Mouse (Mus musculus) C2C12 (cell line): Measurements from ENCODE around the gene A930004D18Rik. TPM values are rescaled to one million over a fixed set of nuclear protein-coding genes. Genes with fewer than 3 reads are reported as not detected.

Experiments used
- H3K27me3 ChIP-seq: one replicate; pipeline ENCODE4 v1.6.1; 2011; ENCODE audit not compliant: control insufficient read depth, insufficient read depth, insufficient read length
- H3K36me3 ChIP-seq: one replicate; pipeline ENCODE4 v1.6.1; 2011; ENCODE audit not compliant: control insufficient read depth, insufficient read depth
- H3K4me3 ChIP-seq: one replicate; pipeline ENCODE4 v1.5.1; 2011; ENCODE audit warnings: mild to moderate bottlenecking, control low read depth; ENCODE audit not compliant: poor library complexity, insufficient read depth, severe bottlenecking
- H3K79me2 ChIP-seq: one replicate; pipeline ENCODE4 v1.6.1; 2011; ENCODE audit not compliant: control insufficient read depth, insufficient read depth
- H3K79me3 ChIP-seq: one replicate; pipeline ENCODE4 v1.6.1; 2011; ENCODE audit warnings: low read depth, control low read depth
- H3ac ChIP-seq: one replicate; pipeline ENCODE3; 2011; ENCODE audit warnings: low read depth; ENCODE audit not compliant: control insufficient read depth, insufficient read length
- CEBPB ChIP-seq: IDR thresholded peaks from one replicate; pipeline ENCODE4 v1.6.1; 2011; ENCODE audit warnings: low read depth, mild to moderate bottlenecking, control low read depth, moderate library complexity
- CTCF ChIP-seq: IDR thresholded peaks from one replicate; pipeline ENCODE4 v1.5.1; 2011; ENCODE audit not compliant: control insufficient read depth, insufficient read depth, insufficient read length
- FOSL1 ChIP-seq: IDR thresholded peaks from one replicate; pipeline ENCODE4 v1.8.0; 2011; ENCODE audit warnings: mild to moderate bottlenecking, low read length; ENCODE audit not compliant: poor library complexity, insufficient read depth, severe bottlenecking
- MAX ChIP-seq: IDR thresholded peaks from one replicate; pipeline ENCODE4 v1.6.1; 2011; ENCODE audit warnings: mild to moderate bottlenecking, control low read depth
- MYOD1 ChIP-seq: IDR thresholded peaks from one replicate; pipeline ENCODE4 v1.6.1; 2011; ENCODE audit warnings: low read depth; ENCODE audit not compliant: control insufficient read depth, insufficient read length
- MYOG ChIP-seq: IDR thresholded peaks from one replicate; pipeline ENCODE4 v1.6.1; 2011; ENCODE audit not compliant: control insufficient read depth, insufficient read length; ENCODE audit errors: extremely low read depth
- USF1 ChIP-seq: IDR thresholded peaks from one replicate; pipeline ENCODE4 v1.6.1; 2011; ENCODE audit warnings: low read depth, mild to moderate bottlenecking, control low read depth, moderate library complexity
- polyA plus RNA-seq: library from polyadenylated mRNA; unstranded; fragments of >200 nt; fragmentation: generic; extraction: Trizol; gene quantifications from one replicate; pipeline ENCODE4 v1.2.1, GENCODE M21; 2012; ENCODE audit warnings: missing spikeins

Gene A930004D18Rik
- polyA plus RNA-seq, 1 experiment, result 3.9 TPM

DNA sequence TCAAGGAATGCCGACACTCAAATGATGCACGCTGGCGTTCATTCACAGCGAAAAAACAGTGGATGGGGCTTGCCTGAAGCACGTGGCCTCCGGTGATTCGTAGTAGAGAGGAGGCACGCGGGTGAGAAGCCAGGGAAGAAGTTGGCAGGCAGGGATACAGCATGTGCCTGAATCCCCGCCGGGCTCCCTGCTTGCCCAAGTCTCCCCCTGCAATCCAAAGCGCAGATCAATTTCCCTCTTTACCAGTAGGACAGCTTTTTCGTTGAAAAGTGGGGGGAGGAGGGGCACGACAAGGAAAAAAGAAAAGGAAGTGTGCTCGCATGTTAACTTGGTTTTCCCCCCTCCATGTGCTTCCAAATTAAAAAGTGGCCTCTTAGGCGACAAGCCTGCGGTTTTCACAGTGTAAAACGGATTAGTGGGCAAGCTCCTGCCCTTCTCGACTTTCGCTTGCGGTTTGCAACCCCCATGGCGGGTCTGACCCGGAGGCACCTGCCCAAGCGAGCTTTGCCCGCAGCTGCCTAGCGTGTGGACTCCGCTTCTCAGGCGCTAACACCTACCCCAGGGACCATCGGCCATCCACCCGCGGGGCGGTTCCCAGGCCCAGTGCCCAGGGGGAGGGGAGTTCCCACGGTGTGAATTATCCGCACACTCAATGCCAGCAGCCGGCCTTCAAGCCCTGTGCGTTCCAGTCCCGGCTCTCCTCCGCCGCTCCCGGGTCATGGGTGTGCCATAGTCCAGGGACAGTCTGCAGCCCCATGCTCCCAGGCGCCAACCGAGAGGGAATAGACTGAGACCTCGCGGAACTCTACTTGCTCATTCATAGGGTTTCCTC is 11.2 kb downstream of the A930004D18Rik start:
- TF ChIP-seq MAX (no peak), FOSL1 (no peak), CTCF (no peak), CEBPB (no peak), MYOD1 (peak; percentile 44)
- peaks cover 4% of the 10 kb centered on the region for H3K79me3 ChIP-seq
- H3K79me2 ChIP-seq, result peaks cover 7% of the 10 kb centered on the region
- H3K4me3 ChIP-seq, result no peak overlapping the region
- H3K27me3 ChIP-seq, result no peaks in the 10 kb centered on the region
- peaks cover 9% of the 10 kb centered on the region for H3K36me3 ChIP-seq
- H3ac ChIP-seq, result no peak overlapping the region

DNA sequence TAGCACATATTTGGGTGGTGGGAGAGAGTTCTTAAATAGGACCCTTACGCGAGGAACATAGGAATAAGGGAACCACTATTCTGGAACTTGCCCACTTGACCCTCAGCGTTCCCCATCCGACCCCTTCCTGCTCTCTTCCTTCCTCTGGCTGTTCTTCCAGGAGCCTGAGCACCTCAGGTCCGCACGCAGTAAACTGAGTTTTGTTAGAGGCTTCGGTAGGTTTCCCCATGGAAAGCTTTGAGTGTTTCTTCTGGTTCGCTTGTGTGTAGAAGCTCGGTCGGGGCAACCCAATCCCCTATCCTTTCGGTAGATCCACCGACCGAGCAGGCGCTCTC is 11.8 kb downstream of the A930004D18Rik start:
- no peak overlapping the region for H3K4me3 ChIP-seq
- no peak for TF ChIP-seq MYOG
- no peak for TF ChIP-seq MAX
- TF ChIP-seq USF1, result no peak
- no peak for TF ChIP-seq FOSL1
- no peak for TF ChIP-seq CTCF
- TF ChIP-seq MYOD1, result no peak
- no peak for TF ChIP-seq CEBPB

DNA sequence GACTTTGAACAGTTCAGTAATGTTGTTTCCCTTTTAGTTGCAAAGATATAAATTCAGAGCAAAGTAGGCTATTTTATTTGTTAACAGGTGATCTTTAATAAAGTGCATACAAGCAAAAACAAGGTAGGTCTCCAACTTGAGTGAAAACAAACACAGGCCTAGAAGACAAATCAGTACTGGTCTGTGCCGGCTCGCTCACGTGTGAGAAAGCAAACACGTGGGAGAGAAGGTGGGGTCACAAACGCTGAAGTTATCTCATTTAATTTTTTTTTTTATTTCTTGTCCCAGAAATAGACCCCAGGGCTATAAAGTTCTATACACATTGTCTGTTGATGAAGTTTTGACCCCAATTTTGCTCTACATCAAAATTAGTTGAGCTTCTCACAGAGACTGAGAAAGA is 12.4 kb downstream of the A930004D18Rik start:
- Histone ChIP-seq H3K27me3 (no peaks in the 10 kb centered on the region), H3K4me3 (no peak overlapping the region), H3K79me2 (peaks cover 7% of the 10 kb centered on the region), H3K36me3 (peaks cover 9% of the 10 kb centered on the region), H3ac (no peak overlapping the region), H3K79me3 (peaks cover 4% of the 10 kb centered on the region)
- TF ChIP-seq MAX (no peak), MYOG (no peak), CEBPB (no peak), MYOD1 (no peak), CTCF (no peak), FOSL1 (no peak)

More for the DNA sequence above, 11.8 kb downstream of the A930004D18Rik start:
- Histone ChIP-seq H3ac (no peak overlapping the region), H3K27me3 (no peaks in the 10 kb centered on the region), H3K79me2 (peaks cover 7% of the 10 kb centered on the region), H3K79me3 (peaks cover 4% of the 10 kb centered on the region), H3K36me3 (peaks cover 9% of the 10 kb centered on the region)

DNA sequence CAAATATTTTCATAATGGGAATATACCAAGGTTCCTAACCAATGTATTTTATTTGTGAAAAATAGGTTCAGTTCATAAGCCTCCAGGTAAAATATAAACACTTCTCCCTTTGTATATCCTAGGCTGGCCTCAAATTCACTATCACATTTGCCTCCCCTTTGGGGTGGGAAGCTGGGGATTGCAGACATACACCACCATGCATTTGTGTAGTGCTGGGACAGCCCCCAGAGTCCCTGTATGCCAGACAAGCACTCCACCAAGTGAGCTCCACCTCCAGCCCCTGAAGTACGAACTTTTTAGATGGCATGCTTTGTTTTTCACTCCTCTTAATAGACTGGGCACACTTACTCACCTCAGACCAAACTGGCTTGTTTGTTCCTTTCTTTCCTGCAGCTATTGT is 14.7 kb downstream of the A930004D18Rik start:
- peaks cover 9% of the 10 kb centered on the region for H3K36me3 ChIP-seq
- H3ac ChIP-seq, result no peak overlapping the region
- peaks cover 4% of the 10 kb centered on the region for H3K79me2 ChIP-seq
- H3K4me3 ChIP-seq, result no peak overlapping the region
- H3K27me3 ChIP-seq, result no peaks in the 10 kb centered on the region
- TF ChIP-seq MYOG (no peak), MAX (no peak), MYOD1 (no peak), FOSL1 (no peak), USF1 (no peak), CEBPB (no peak), CTCF (no peak)
- H3K79me3 ChIP-seq, result peaks cover 4% of the 10 kb centered on the region

DNA sequence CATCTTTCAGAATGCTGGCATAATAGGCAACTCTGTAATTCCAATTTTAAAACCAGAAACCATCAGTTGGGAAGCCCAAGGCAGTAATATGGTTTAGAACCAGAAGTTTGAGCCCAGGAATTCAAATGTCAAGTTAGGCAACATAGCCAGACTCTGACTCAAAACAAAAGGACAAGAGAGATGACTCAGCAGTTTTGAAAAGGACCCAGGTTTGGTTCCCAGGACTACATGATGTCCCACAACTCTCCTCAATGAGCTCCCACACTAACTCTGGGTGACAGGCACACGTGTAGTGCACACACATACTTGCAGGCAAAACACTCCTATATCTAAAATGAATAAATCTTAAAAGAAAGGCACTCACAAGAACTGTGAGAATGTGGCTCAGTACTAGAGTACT is 18.4 kb downstream of the A930004D18Rik start:
- Histone ChIP-seq H3ac (no peak overlapping the region), H3K79me3 (no peaks in the 10 kb centered on the region), H3K4me3 (no peak overlapping the region), H3K36me3 (no peaks in the 10 kb centered on the region), H3K27me3 (no peaks in the 10 kb centered on the region), H3K79me2 (no peaks in the 10 kb centered on the region)
- no peak for TF ChIP-seq MAX
- no peak for TF ChIP-seq CEBPB
- no peak for TF ChIP-seq FOSL1
- TF ChIP-seq MYOG, result no peak
- no peak for TF ChIP-seq USF1
- no peak for TF ChIP-seq MYOD1

DNA sequence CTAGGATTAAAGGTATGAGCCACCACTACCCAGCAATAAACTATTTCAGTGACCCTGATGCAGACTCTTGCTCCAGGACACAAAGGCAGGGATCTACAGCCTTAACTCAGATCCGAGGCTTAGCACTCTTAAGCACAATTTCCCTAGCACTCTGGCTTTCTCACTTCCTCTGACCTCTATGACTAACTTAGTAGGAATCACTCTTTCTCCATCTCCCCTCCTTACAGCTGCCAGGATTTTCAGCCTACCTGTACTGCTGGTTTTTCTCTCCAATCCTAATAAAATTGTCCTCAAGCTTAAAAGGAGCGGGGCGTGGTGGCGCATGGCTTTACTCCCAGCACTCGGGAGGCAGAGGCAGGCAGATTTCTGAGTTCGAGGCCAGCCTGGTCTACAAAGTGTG is 20.2 kb downstream of the A930004D18Rik start:
- no peaks in the 10 kb centered on the region for H3K79me2 ChIP-seq
- TF ChIP-seq FOSL1, result no peak
- no peak for TF ChIP-seq MAX
- no peak for TF ChIP-seq CEBPB
- TF ChIP-seq CTCF, result no peak
- no peak for TF ChIP-seq USF1
- TF ChIP-seq MYOD1, result no peak
- no peak for TF ChIP-seq MYOG

More for the DNA sequence above, 20.2 kb downstream of the A930004D18Rik start:
- Histone ChIP-seq H3K27me3 (no peaks in the 10 kb centered on the region), H3K36me3 (no peaks in the 10 kb centered on the region), H3ac (no peak overlapping the region), H3K79me3 (no peaks in the 10 kb centered on the region), H3K4me3 (no peak overlapping the region)
